Mouse (Mus musculus): Measurements from ENCODE around the gene Slc30a2. TPM values are rescaled to one million over a fixed set of nuclear protein-coding genes. Genes with fewer than 3 reads are reported as not detected.

Slc30a2 gene
- total and polyA plus RNA-seq, 2 experiments from 2014 or later, result 0.28 TPM; not detected in 1

- Histone ChIP-seq H3K27me3 (ENCODE audit: insufficient read depth, low read length) (peaks cover 12% of the 10 kb centered on the region), H3K9ac (no peak overlapping the region), H3K9me3 (ENCODE audit: low read length) (no peaks in the 10 kb centered on the region), H3K27ac (ENCODE audit: low read depth, low read length) (no peak overlapping the region), H3K36me3 (ENCODE audit: insufficient read depth) (no peaks in the 10 kb centered on the region), H3K4me3 (ENCODE audit: low read depth, low read length) (no peak overlapping the region), H3K4me2 (ENCODE audit: low read depth) (no peak overlapping the region), H3K4me1 (ENCODE audit: insufficient read depth) (no peaks in the 10 kb centered on the region)
- no peak for TF ChIP-seq CTCF (IDR thresholded peaks at IDR 0.05; ENCODE audit: low read depth)
- no peak for DNase-seq
- 43% methylated on average over 5 of the region's 5 CpGs for WGBS
- ATAC-seq, result no peak
Measured at GRCm38 (mm10) chr4:134365280-134365679, 22.3 kb downstream of the Slc30a2 start.

- ATAC-seq (no peak), DNase-seq (peak; percentile 17)
- H3K27me3 ChIP-seq (ENCODE audit: insufficient read depth, low read length), result peaks cover 32% of the 10 kb centered on the region
- H3K9me3 ChIP-seq (ENCODE audit: low read length), result no peaks in the 10 kb centered on the region
- peaks cover 10% of the 10 kb centered on the region for H3K4me1 ChIP-seq (ENCODE audit: insufficient read depth)
- H3K4me2 ChIP-seq (ENCODE audit: low read depth), result peak overlapping the region; percentile 100
- peak overlapping the region; percentile 51 for H3K4me3 ChIP-seq (ENCODE audit: low read depth, low read length)
- H3K36me3 ChIP-seq (ENCODE audit: insufficient read depth), result no peaks in the 10 kb centered on the region
- TF ChIP-seq CTCF (IDR thresholded peaks at IDR 0.05; ENCODE audit: low read depth), result no peak
- H3K9ac ChIP-seq, result peak overlapping the region; percentile 46; the same call in 1 of the 2 replicates
- 1% methylated on average over 18 of the region's 18 CpGs for WGBS
- no peak overlapping the region for H3K27ac ChIP-seq (ENCODE audit: low read depth, low read length)
Measured at GRCm38 (mm10) chr4:134370649-134371221, 27.8 kb downstream of the Slc30a2 start.

GRCm38 (mm10) chr4:134371316-134371855 is 28.4 kb downstream of the Slc30a2 start:
- no peak for TF ChIP-seq CTCF (IDR thresholded peaks at IDR 0.05; ENCODE audit: low read depth)
- WGBS, result under 1% methylated on average over 17 of the region's 17 CpGs
- H3K4me1 ChIP-seq (ENCODE audit: insufficient read depth), result peaks cover 10% of the 10 kb centered on the region
- H3K4me3 ChIP-seq (ENCODE audit: low read depth, low read length), result peak overlapping the region; percentile 51
- peaks cover 32% of the 10 kb centered on the region for H3K27me3 ChIP-seq (ENCODE audit: insufficient read depth, low read length)
- H3K36me3 ChIP-seq (ENCODE audit: insufficient read depth), result no peaks in the 10 kb centered on the region
- H3K27ac ChIP-seq (ENCODE audit: low read depth, low read length), result no peak overlapping the region
- H3K9me3 ChIP-seq (ENCODE audit: low read length), result no peaks in the 10 kb centered on the region
- no peak for ATAC-seq
- no peak for DNase-seq
- H3K9ac ChIP-seq, result peak overlapping the region; percentile 46
- peak overlapping the region; percentile 100 for H3K4me2 ChIP-seq (ENCODE audit: low read depth)

GRCm38 (mm10) chr4:134372294-134372747 is 29.3 kb downstream of the Slc30a2 start:
- Histone ChIP-seq H3K4me2 (ENCODE audit: low read depth) (peak overlapping the region; percentile 100), H3K27ac (ENCODE audit: low read depth, low read length) (no peak overlapping the region), H3K9me3 (ENCODE audit: low read length) (no peaks in the 10 kb centered on the region), H3K4me1 (ENCODE audit: insufficient read depth) (peaks cover 10% of the 10 kb centered on the region), H3K36me3 (ENCODE audit: insufficient read depth) (no peaks in the 10 kb centered on the region), H3K27me3 (ENCODE audit: insufficient read depth, low read length) (peaks cover 32% of the 10 kb centered on the region), H3K9ac (peak overlapping the region; percentile 46), H3K4me3 (ENCODE audit: low read depth, low read length) (peak overlapping the region; percentile 51)
- ATAC-seq (peak; percentile 92), DNase-seq (peak; percentile 81)
- no peak for TF ChIP-seq CTCF (IDR thresholded peaks at IDR 0.05; ENCODE audit: low read depth)
- WGBS, result 3% methylated on average over 16 of the region's 16 CpGs

- H3K4me1 ChIP-seq (ENCODE audit: insufficient read depth), result peaks cover 10% of the 10 kb centered on the region
- H3K9me3 ChIP-seq (ENCODE audit: low read length), result no peaks in the 10 kb centered on the region
- no peak for ATAC-seq
- H3K4me3 ChIP-seq (ENCODE audit: low read depth, low read length), result no peak overlapping the region
- no peak for TF ChIP-seq CTCF (IDR thresholded peaks at IDR 0.05; ENCODE audit: low read depth)
- no peaks in the 10 kb centered on the region for H3K36me3 ChIP-seq (ENCODE audit: insufficient read depth)
- no peak for DNase-seq
- 82% methylated on average over 8 of the region's 8 CpGs for WGBS
- no peak overlapping the region for H3K9ac ChIP-seq
- H3K27me3 ChIP-seq (ENCODE audit: insufficient read depth, low read length), result peaks cover 32% of the 10 kb centered on the region
- H3K4me2 ChIP-seq (ENCODE audit: low read depth), result no peak overlapping the region
- H3K27ac ChIP-seq (ENCODE audit: low read depth, low read length), result no peak overlapping the region
Measured at GRCm38 (mm10) chr4:134373295-134373694, 30.3 kb downstream of the Slc30a2 start.

- Histone ChIP-seq H3K4me2 (ENCODE audit: low read depth) (no peak overlapping the region), H3K27me3 (ENCODE audit: insufficient read depth, low read length) (peaks cover 30% of the 10 kb centered on the region), H3K4me1 (ENCODE audit: insufficient read depth) (peaks cover 10% of the 10 kb centered on the region), H3K9me3 (ENCODE audit: low read length) (no peaks in the 10 kb centered on the region), H3K27ac (ENCODE audit: low read depth, low read length) (no peak overlapping the region), H3K4me3 (ENCODE audit: low read depth, low read length) (no peak overlapping the region), H3K9ac (no peak overlapping the region), H3K36me3 (ENCODE audit: insufficient read depth) (no peaks in the 10 kb centered on the region)
- no peak for TF ChIP-seq CTCF (IDR thresholded peaks at IDR 0.05; ENCODE audit: low read depth)
- ATAC-seq (no peak), DNase-seq (no peak)
- 60% methylated on average over 1 of the region's 1 CpGs for WGBS
Measured at GRCm38 (mm10) chr4:134374306-134374705, 31.3 kb downstream of the Slc30a2 start.

GRCm38 (mm10) chr4:134378089-134378615 is 35.2 kb downstream of the Slc30a2 start:
- no peaks in the 10 kb centered on the region for H3K36me3 ChIP-seq (ENCODE audit: insufficient read depth)
- no peak for ATAC-seq
- no peak overlapping the region for H3K4me3 ChIP-seq (ENCODE audit: low read depth, low read length)
- H3K27me3 ChIP-seq (ENCODE audit: insufficient read depth, low read length), result no peaks in the 10 kb centered on the region
- no peaks in the 10 kb centered on the region for H3K4me1 ChIP-seq (ENCODE audit: insufficient read depth)
- H3K9me3 ChIP-seq (ENCODE audit: low read length), result no peaks in the 10 kb centered on the region
- no peak for DNase-seq
- no peak overlapping the region for H3K9ac ChIP-seq
- no peak overlapping the region for H3K4me2 ChIP-seq (ENCODE audit: low read depth)
- TF ChIP-seq CTCF (IDR thresholded peaks at IDR 0.05; ENCODE audit: low read depth), result no peak
- 44% methylated on average over 8 of the region's 10 CpGs for WGBS
- H3K27ac ChIP-seq (ENCODE audit: low read depth, low read length), result no peak overlapping the region

Measured in forebrain, postnatal 0 days (tissue).